25 mouse cellular contexts compared by ENCODE assay signal in genomic region chr7:141788677-141789452, GRCm38 (mm10). TPM values are rescaled to one million over a fixed set of nuclear protein-coding genes. Genes with fewer than 3 reads are reported as not detected.
"Had no signal": no experiment of that assay in that cellular context is flagged by ENCODE, and none has a peak within 500 bp of the region (broad histone marks: within the 10 kb centered on the region; RNA-seq: fewer than 3 reads in every experiment).

Muc5ac (plus strand) TSS chr7:141788972.

- H3K4me1 ChIP-seq: liver, embryonic 13.5 days; midbrain, embryonic 12.5 days; midbrain, embryonic 15.5 days; neural tube, embryonic 12.5 days had no signal

- H3K4me3 ChIP-seq: layer of hippocampus, adult 2 months; liver, embryonic 13.5 days; midbrain, embryonic 12.5 days; midbrain, embryonic 15.5 days; neural tube, embryonic 12.5 days had no signal

- H3K36me3 ChIP-seq: liver, embryonic 13.5 days; midbrain, embryonic 12.5 days; midbrain, embryonic 15.5 days; neural tube, embryonic 12.5 days had no signal

- DNase-seq: kidney, adult 2 months; kidney, postnatal 25 days; layer of hippocampus, adult 9-11 months; liver, embryonic 13.5 days; retina, postnatal 1 day; right cerebral cortex, postnatal 25 days; spleen, adult 18-20 months; thymus, postnatal 25 days had no signal

- H3K4me2 ChIP-seq: liver, embryonic 13.5 days; midbrain, embryonic 12.5 days; midbrain, embryonic 15.5 days; neural tube, embryonic 12.5 days had no signal

- H3K27me3 ChIP-seq: midbrain, embryonic 12.5 days; midbrain, embryonic 15.5 days; neural tube, embryonic 12.5 days had no signal

- H3K27ac ChIP-seq: kidney, postnatal 0 days; layer of hippocampus, adult 2 months; liver, embryonic 13.5 days; macrophage; midbrain, embryonic 12.5 days; midbrain, embryonic 15.5 days; neural tube, embryonic 12.5 days had no signal

- H3K9me3 ChIP-seq: liver, embryonic 13.5 days; midbrain, embryonic 12.5 days; midbrain, embryonic 15.5 days; neural tube, embryonic 12.5 days had no signal

- H3K9ac ChIP-seq: liver, embryonic 13.5 days; midbrain, embryonic 12.5 days; midbrain, embryonic 15.5 days; neural tube, embryonic 12.5 days had no signal

- ATAC-seq: intestine, postnatal 0 days; midbrain, embryonic 15.5 days had no signal

RNA-seq across cellular contexts. Expression of gene Muc5ac, which starts in this region (rescaled TPM):
- total RNA-seq: layer of hippocampus, adult 2 months; layer of hippocampus, postnatal 25 days; left cerebral cortex, adult 18-20 months; left cerebral cortex, postnatal 10 days; left cerebral cortex, postnatal 36 days; liver, adult 2 months; neutrophil, adult 5-6 weeks had no signal
- polyA plus RNA-seq: intestine, embryonic 14.5 days; intestine, postnatal 0 days; kidney, embryonic 14.5 days; kidney, postnatal 0 days; limb, embryonic 11.5 days; liver, embryonic 13.5 days; liver, embryonic 16.5 days; macrophage; midbrain, embryonic 12.5 days; midbrain, embryonic 15.5 days; neural tube, embryonic 12.5 days had no signal
